Comparison of ENCODE assay signal across 10 mouse cellular contexts in genomic region chr11:108935128-108935868, GRCm38 (mm10). TPM values are rescaled to one million over a fixed set of nuclear protein-coding genes. Genes with fewer than 3 reads are reported as not detected.
DNase-seq lines count a peak whose midpoint lies in the region; ATAC-seq lines count a peak whose summit lies in the region.
"Had no signal": no experiment of that assay in that cellular context is flagged by ENCODE, and none has a peak within 500 bp of the region (broad histone marks: within the 10 kb centered on the region; RNA-seq: fewer than 3 reads in every experiment).

No protein-coding gene starts in this region.

- H3K9me3 ChIP-seq in forebrain, embryonic 10.5 days = peaks cover 14% of the 10 kb centered on the region; the same call in 1 of the 2 replicates
- H3K9me3 ChIP-seq in intestine, embryonic 16.5 days (ENCODE audit: control insufficient read depth, low read length) = no peaks in the 10 kb centered on the region; the same call in 1 of the 2 replicates
- H3K9me3 ChIP-seq in neural tube, embryonic 14.5 days (ENCODE audit: control insufficient read depth, low read length) = no peaks in the 10 kb centered on the region
- H3K9me3 ChIP-seq: heart, embryonic 15.5 days had no signal

- peak overlapping the region; percentile 31 for H3K4me3 ChIP-seq in forebrain, embryonic 10.5 days
- H3K4me3 ChIP-seq in intestine, embryonic 16.5 days (ENCODE audit: low read length) = no peak overlapping the region
- H3K4me3 ChIP-seq in neural tube, embryonic 14.5 days (ENCODE audit: low read depth, low read length) = no peak overlapping the region
- H3K4me3 ChIP-seq: heart, embryonic 15.5 days had no signal

- no peak overlapping the region for H3K9ac ChIP-seq in intestine, embryonic 16.5 days (ENCODE audit: low read depth, low read length)
- H3K9ac ChIP-seq in neural tube, embryonic 14.5 days (replicated peaks; ENCODE audit: low read depth, low read length) = no peak overlapping the region
- H3K9ac ChIP-seq: heart, embryonic 15.5 days had no signal

- H3K27me3 ChIP-seq in forebrain, embryonic 10.5 days (ENCODE audit: poor library complexity, severe bottlenecking) = peaks cover 54% of the 10 kb centered on the region
- no peaks in the 10 kb centered on the region for H3K27me3 ChIP-seq in intestine, embryonic 16.5 days (replicated peaks; ENCODE audit: control insufficient read depth, insufficient read depth, low read length)
- no peaks in the 10 kb centered on the region for H3K27me3 ChIP-seq in neural tube, embryonic 14.5 days (ENCODE audit: control insufficient read depth, insufficient read depth, low read length)

- peaks cover 99% of the 10 kb centered on the region for H3K36me3 ChIP-seq in forebrain, embryonic 10.5 days (replicated peaks)
- peaks cover 28% of the 10 kb centered on the region for H3K36me3 ChIP-seq in intestine, embryonic 16.5 days (ENCODE audit: control insufficient read depth, insufficient read depth, low read length)
- H3K36me3 ChIP-seq in neural tube, embryonic 14.5 days (ENCODE audit: control insufficient read depth, insufficient read depth, low read length) = peaks cover 4% of the 10 kb centered on the region; the same call in 1 of the 2 replicates

- ATAC-seq in intestine, embryonic 16.5 days = peak; percentile 37; the same call in 1 of the 2 replicates
- peak; percentile 83 for ATAC-seq in neural tube, embryonic 14.5 days (ENCODE audit: low read depth)
- no peak for ATAC-seq in activated CD4-positive, CD25-positive, alpha-beta regulatory T cell, adult 4 months

- H3K4me1 ChIP-seq in forebrain, embryonic 10.5 days = peaks cover 98% of the 10 kb centered on the region
- H3K4me1 ChIP-seq in intestine, embryonic 16.5 days (ENCODE audit: control insufficient read depth, insufficient read depth, low read length) = peaks cover 6% of the 10 kb centered on the region
- H3K4me1 ChIP-seq in neural tube, embryonic 14.5 days (ENCODE audit: control insufficient read depth, insufficient read depth, low read length) = peaks cover 33% of the 10 kb centered on the region

- peak; percentile 68 for DNase-seq in lung, postnatal 10 days
- no peak for DNase-seq in lung, postnatal 14 days
- DNase-seq in forebrain, embryonic 10.5 days (ENCODE audit: extremely low spot score, low spot score) = peak; percentile 83
- DNase-seq in spleen, postnatal 36 days (ENCODE audit: low spot score in 2 of 2) = no peak
- no peak for DNase-seq in frontal cortex, postnatal 25 days (ENCODE audit: low spot score in 2 of 2)

- H3K4me2 ChIP-seq in intestine, embryonic 16.5 days (ENCODE audit: low read depth, low read length) = no peak overlapping the region
- no peak overlapping the region for H3K4me2 ChIP-seq in neural tube, embryonic 14.5 days (ENCODE audit: low read depth, low read length)
- H3K4me2 ChIP-seq: heart, embryonic 15.5 days had no signal

- H3K27ac ChIP-seq in forebrain, embryonic 10.5 days = peak overlapping the region; percentile 84
- H3K27ac ChIP-seq in intestine, embryonic 16.5 days (ENCODE audit: low read length) = no peak overlapping the region
- peak overlapping the region; percentile 34; the same call in 1 of the 2 replicates for H3K27ac ChIP-seq in neural tube, embryonic 14.5 days (ENCODE audit: low read depth, low read length)
- H3K27ac ChIP-seq: heart, embryonic 15.5 days; macrophage had no signal

- WGBS in forebrain, embryonic 10.5 days = 21% methylated on average over 18 of the region's 18 CpGs
- 69% methylated on average over 18 of the region's 18 CpGs for WGBS in intestine, embryonic 16.5 days
- WGBS in neural tube, embryonic 14.5 days = 20% methylated on average over 16 of the region's 18 CpGs

RNA-seq across cellular contexts. Expression of gene Axin2, which starts 15.1 kb away (rescaled TPM):
- polyA plus RNA-seq in forebrain, embryonic 10.5 days (2016; fragmentation: Nextera tagmentation; extraction: Ambion mirVana) = 12.8 and 14.3 TPM in 2 replicates
- polyA plus RNA-seq in intestine, embryonic 16.5 days (2015; fragmentation: Nextera tagmentation; extraction: Ambion mirVana) = 2.8 and 3.2 TPM in 2 replicates
- 6.6 and 9.1 TPM in 2 replicates for polyA plus RNA-seq in neural tube, embryonic 14.5 days (2014; fragmentation: Nextera tagmentation; extraction: Ambion mirVana)
- polyA plus RNA-seq in activated CD4-positive, CD25-positive, alpha-beta regulatory T cell, adult 4 months (2017; shearing (Covaris generic)) = 10 to 100 TPM in 1 of 2 experiments, 1 to 10 TPM in 1; 7.7 to 12.7 TPM
- polyA plus RNA-seq: macrophage had no signal

Comparison
In these comparisons a context has a peak if more than half of its experiments do, and no peak if none do; other contexts are left out.
1. DNase-seq: peak in lung, postnatal 10 days (single experiment) and forebrain, embryonic 10.5 days (single experiment); none in lung, postnatal 14 days (single experiment), spleen, postnatal 36 days (0 of 2) and frontal cortex, postnatal 25 days (0 of 2).